Mouse (Mus musculus): Measurements from ENCODE around the gene Xntrpc. TPM values are rescaled to one million over a fixed set of nuclear protein-coding genes. Genes with fewer than 3 reads are reported as not detected.

Xntrpc gene
- polyA plus RNA-seq, 1 experiment from 2014 or later: 2.6 TPM

GRCm38 (mm10) chr7:102082816-102083215 is 17.3 kb downstream of the Xntrpc start, which contains the start of gene Trpc2:
Trpc2 (plus strand) TSS chr7:102083116.
- Histone ChIP-seq H3K4me3 (no peak within 1 kb of the TSS), H3K36me3 (peaks cover 84% of the 10 kb centered on the region), H3K27ac (no peak within 1 kb of the TSS), H3K27me3 (no peaks in the 10 kb centered on the region), H3K9me3 (no peaks in the 10 kb centered on the region), H3K4me1 (no peaks in the 10 kb centered on the region), H3K4me2 (replicated peaks) (no peak within 1 kb of the TSS), H3K9ac (no peak within 1 kb of the TSS)
- ATAC-seq (ENCODE audit: insufficient number of reproducible peaks, insufficient read depth, low FRiP score, low TSS enrichment): no peak
- WGBS: 83% methylated on average over 5 of the region's 5 CpGs

- Histone ChIP-seq H3K27ac (no peak overlapping the region), H3K27me3 (no peaks in the 10 kb centered on the region), H3K9ac (no peak overlapping the region), H3K4me3 (no peak overlapping the region), H3K9me3 (no peaks in the 10 kb centered on the region), H3K4me1 (no peaks in the 10 kb centered on the region), H3K4me2 (replicated peaks) (no peak overlapping the region), H3K36me3 (peaks cover 84% of the 10 kb centered on the region)
- ATAC-seq (ENCODE audit: insufficient number of reproducible peaks, insufficient read depth, low FRiP score, low TSS enrichment): no peak
- 91% methylated on average over 26 of the region's 26 CpGs for WGBS
These were observed 18.7 kb downstream of the Xntrpc start for GRCm38 (mm10) chr7:102084041-102084696.

DNA sequence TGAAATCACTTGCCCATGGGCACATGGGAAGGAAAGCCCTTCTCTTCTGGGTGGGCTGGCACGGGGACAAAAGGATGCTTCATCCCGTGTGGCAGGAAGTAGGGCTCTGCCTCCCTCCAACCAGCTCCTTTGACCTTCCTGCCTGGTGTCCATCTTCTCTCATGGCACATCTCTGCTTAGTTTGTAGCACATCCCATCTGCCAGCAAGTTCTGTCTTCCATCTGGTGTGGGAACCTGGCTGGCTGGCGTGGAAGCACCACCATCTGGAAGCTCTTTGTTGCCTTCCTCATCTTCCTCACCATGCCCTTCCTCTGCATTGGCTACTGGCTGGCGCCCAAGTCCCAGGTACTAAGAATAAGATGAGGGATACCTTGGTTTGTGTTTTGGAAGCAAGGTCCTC is 21.8 kb downstream of the Xntrpc start:
- Histone ChIP-seq H3K36me3 (peaks cover 69% of the 10 kb centered on the region), H3K27ac (no peak overlapping the region), H3K27me3 (no peaks in the 10 kb centered on the region), H3K4me3 (no peak overlapping the region), H3K9ac (no peak overlapping the region), H3K4me1 (no peaks in the 10 kb centered on the region), H3K9me3 (no peaks in the 10 kb centered on the region), H3K4me2 (replicated peaks) (no peak overlapping the region)
- no peak for ATAC-seq (ENCODE audit: insufficient number of reproducible peaks, insufficient read depth, low FRiP score, low TSS enrichment)
- WGBS: 75% methylated on average over 4 of the region's 4 CpGs

DNA sequence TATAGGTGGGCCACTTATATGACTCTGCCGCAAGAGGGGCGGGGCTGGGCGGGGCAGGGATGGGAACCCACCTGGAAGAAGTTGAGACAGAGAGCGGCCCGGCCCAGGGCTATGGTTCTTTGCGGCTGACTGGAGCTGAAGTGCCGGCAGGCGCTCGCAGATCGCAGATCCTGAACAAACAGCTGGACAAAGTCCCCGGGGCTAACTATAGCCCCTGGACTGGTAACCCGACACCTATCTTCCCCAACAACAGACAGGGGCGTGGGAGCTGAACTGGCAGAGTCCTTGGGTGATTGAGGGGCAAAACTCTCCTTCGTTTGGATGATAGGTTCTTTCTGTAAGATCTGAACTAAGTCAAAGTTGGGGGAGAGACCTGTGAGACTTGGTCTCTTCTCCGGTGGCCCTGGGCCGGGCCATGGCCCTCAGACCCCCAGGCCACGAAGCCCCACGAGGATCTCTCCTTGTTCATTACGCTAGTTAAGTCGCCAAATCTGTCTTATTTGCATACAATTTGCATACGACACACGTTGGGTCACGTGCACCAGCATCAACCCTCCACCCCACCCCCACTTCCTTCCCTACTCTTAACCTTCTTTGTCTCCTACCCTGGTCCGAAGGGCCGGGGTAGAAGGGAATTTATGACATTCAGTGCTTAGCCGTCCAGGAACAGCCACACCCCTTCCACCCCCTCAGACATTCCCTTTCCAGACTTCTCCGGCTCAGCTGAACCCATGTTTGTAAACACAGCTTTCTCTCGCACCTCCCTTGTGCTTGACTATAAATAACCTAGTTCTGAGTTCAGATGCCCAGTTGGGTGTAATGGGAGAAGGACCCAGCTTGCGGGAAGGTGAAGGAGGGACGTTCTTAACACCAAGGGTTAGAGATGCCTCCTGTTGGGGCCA is 34.5 kb downstream of the Xntrpc start:
- 0 out of 2 replicates have a peak, but pooled peaks have one; percentile 25 for ATAC-seq (ENCODE audit: insufficient number of reproducible peaks, insufficient read depth, low FRiP score, low TSS enrichment)
- no peak overlapping the region; the same call in 1 of the 2 replicates for H3K9ac ChIP-seq
- WGBS: 5% methylated on average over 30 of the region's 30 CpGs
- H3K4me1 ChIP-seq: peaks cover 16% of the 10 kb centered on the region
- no peaks in the 10 kb centered on the region for H3K9me3 ChIP-seq
- peak overlapping the region; percentile 27 for H3K4me3 ChIP-seq
- peaks cover 7% of the 10 kb centered on the region; the same call in 1 of the 2 replicates for H3K36me3 ChIP-seq
- peak overlapping the region; percentile 50 for H3K4me2 ChIP-seq (replicated peaks)
- peak overlapping the region; percentile 30; the same call in 1 of the 2 replicates for H3K27ac ChIP-seq
- H3K27me3 ChIP-seq: no peaks in the 10 kb centered on the region

GRCm38 (mm10) chr7:102100868-102101267 is 35.4 kb downstream of the Xntrpc start:
- no peak overlapping the region for H3K4me2 ChIP-seq (replicated peaks)
- 0 out of 2 replicates have a peak, but pooled peaks cover 2% of the 10 kb centered on the region for H3K36me3 ChIP-seq
- WGBS: 58% methylated on average over 5 of the region's 5 CpGs

GRCm38 (mm10) chr7:102101487-102101886 is 36.0 kb downstream of the Xntrpc start, which contains the start of gene Art1:
Art1 (plus strand) TSS chr7:102101743.
- H3K4me2 ChIP-seq (replicated peaks): no peak within 1 kb of the TSS; the same call in 1 of the 2 replicates
- no peak within 1 kb of the TSS for H3K27ac ChIP-seq
- no peak for ATAC-seq (ENCODE audit: insufficient number of reproducible peaks, insufficient read depth, low FRiP score, low TSS enrichment)
- H3K9me3 ChIP-seq: no peaks in the 10 kb centered on the region
- no peak within 1 kb of the TSS for H3K9ac ChIP-seq
- peaks cover 16% of the 10 kb centered on the region for H3K4me1 ChIP-seq
- WGBS: 37% methylated on average over 5 of the region's 5 CpGs
- no peaks in the 10 kb centered on the region for H3K36me3 ChIP-seq
- no peaks in the 10 kb centered on the region for H3K27me3 ChIP-seq
- no peak within 1 kb of the TSS for H3K4me3 ChIP-seq

More at GRCm38 (mm10) chr7:102100868-102101267, 35.4 kb downstream of the Xntrpc start:
- no peaks in the 10 kb centered on the region for H3K9me3 ChIP-seq
- ATAC-seq (ENCODE audit: insufficient number of reproducible peaks, insufficient read depth, low FRiP score, low TSS enrichment): no peak
- H3K4me3 ChIP-seq: no peak overlapping the region
- H3K4me1 ChIP-seq: peaks cover 16% of the 10 kb centered on the region
- no peak overlapping the region for H3K27ac ChIP-seq
- H3K9ac ChIP-seq: no peak overlapping the region
- no peaks in the 10 kb centered on the region for H3K27me3 ChIP-seq

- Histone ChIP-seq H3K27me3 (no peaks in the 10 kb centered on the region), H3K4me2 (replicated peaks) (no peak overlapping the region), H3K27ac (no peak overlapping the region), H3K4me1 (peaks cover 21% of the 10 kb centered on the region), H3K36me3 (no peaks in the 10 kb centered on the region), H3K9me3 (no peaks in the 10 kb centered on the region), H3K4me3 (no peak overlapping the region), H3K9ac (no peak overlapping the region)
- ATAC-seq (ENCODE audit: insufficient number of reproducible peaks, insufficient read depth, low FRiP score, low TSS enrichment): no peak
- WGBS: 51% methylated on average over 8 of the region's 8 CpGs
These were observed 36.7 kb downstream of the Xntrpc start for GRCm38 (mm10) chr7:102102241-102102640.

DNA sequence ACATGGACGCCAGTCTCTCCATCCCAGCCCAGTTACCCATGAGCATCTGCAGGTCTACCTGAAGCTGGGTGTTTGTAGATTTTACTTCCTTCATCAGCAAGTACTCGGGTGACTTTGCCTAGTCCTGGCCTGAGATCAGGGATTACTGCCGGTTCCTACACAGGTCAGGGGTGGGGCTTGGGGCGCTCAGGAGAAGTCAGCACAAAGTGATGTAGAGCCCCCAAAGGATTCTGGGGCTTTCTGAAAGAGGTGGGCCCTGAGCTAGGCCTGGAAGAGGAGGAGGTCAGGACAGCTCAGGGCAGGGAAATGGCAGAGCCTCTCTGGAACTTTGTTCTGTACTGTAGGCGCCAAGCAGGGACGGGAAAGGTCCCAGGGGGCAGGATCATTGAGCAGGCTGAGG is 37.2 kb downstream of the Xntrpc start:
- H3K4me3 ChIP-seq: no peak overlapping the region
- no peak overlapping the region for H3K4me2 ChIP-seq (replicated peaks)
- no peaks in the 10 kb centered on the region for H3K36me3 ChIP-seq
- ATAC-seq (ENCODE audit: insufficient number of reproducible peaks, insufficient read depth, low FRiP score, low TSS enrichment): no peak
- H3K27me3 ChIP-seq: no peaks in the 10 kb centered on the region
- H3K27ac ChIP-seq: no peak overlapping the region
- 43% methylated on average over 6 of the region's 6 CpGs for WGBS
- H3K4me1 ChIP-seq: peaks cover 21% of the 10 kb centered on the region
- H3K9me3 ChIP-seq: no peaks in the 10 kb centered on the region
- H3K9ac ChIP-seq: no peak overlapping the region

GRCm38 (mm10) chr7:102103555-102103954 is 38.0 kb downstream of the Xntrpc start:
- no peak for ATAC-seq (ENCODE audit: insufficient number of reproducible peaks, insufficient read depth, low FRiP score, low TSS enrichment)
- WGBS: 78% methylated on average over 2 of the region's 2 CpGs
- Histone ChIP-seq H3K4me1 (peaks cover 21% of the 10 kb centered on the region), H3K27me3 (no peaks in the 10 kb centered on the region), H3K36me3 (no peaks in the 10 kb centered on the region), H3K27ac (no peak overlapping the region), H3K9ac (no peak overlapping the region), H3K4me2 (replicated peaks) (no peak overlapping the region), H3K4me3 (no peak overlapping the region), H3K9me3 (no peaks in the 10 kb centered on the region)

DNA sequence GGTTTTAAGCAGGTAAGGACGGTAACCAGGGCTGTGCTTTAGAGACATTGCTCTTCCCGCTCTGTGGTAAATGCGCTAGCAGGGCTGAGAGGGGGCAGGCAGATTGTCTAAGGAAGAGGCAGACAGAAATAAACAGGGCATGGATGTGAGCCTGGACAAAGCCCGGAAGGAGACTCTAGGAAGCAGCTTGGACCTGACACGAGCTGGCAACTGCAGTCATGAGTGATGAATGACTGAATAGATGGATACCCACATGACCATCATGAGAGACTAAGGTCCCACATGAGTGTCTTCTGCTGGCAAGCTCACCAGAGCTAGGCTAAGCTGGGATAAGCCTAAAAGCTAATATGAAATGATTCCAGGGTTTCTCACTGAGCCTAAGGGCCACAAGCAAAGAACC is 38.6 kb downstream of the Xntrpc start:
- Histone ChIP-seq H3K36me3 (no peaks in the 10 kb centered on the region), H3K4me3 (no peak overlapping the region), H3K27me3 (no peaks in the 10 kb centered on the region), H3K9me3 (no peaks in the 10 kb centered on the region), H3K9ac (no peak overlapping the region), H3K4me2 (replicated peaks) (no peak overlapping the region), H3K4me1 (peaks cover 21% of the 10 kb centered on the region), H3K27ac (no peak overlapping the region)
- WGBS: 78% methylated on average over 5 of the region's 5 CpGs
- no peak for ATAC-seq (ENCODE audit: insufficient number of reproducible peaks, insufficient read depth, low FRiP score, low TSS enrichment)

- Histone ChIP-seq H3K27ac (no peak overlapping the region), H3K27me3 (no peaks in the 10 kb centered on the region), H3K36me3 (no peaks in the 10 kb centered on the region), H3K4me2 (replicated peaks) (peak overlapping the region; percentile 53), H3K9ac (0 out of 2 replicates have a peak overlapping the region, but pooled peaks have one; percentile 0), H3K9me3 (no peaks in the 10 kb centered on the region), H3K4me1 (peaks cover 5% of the 10 kb centered on the region), H3K4me3 (peak overlapping the region; percentile 26)
- WGBS: 14% methylated on average over 23 of the region's 23 CpGs
- no peak for ATAC-seq (ENCODE audit: insufficient number of reproducible peaks, insufficient read depth, low FRiP score, low TSS enrichment)
These were observed 41.2 kb downstream of the Xntrpc start for GRCm38 (mm10) chr7:102106700-102107141.
